8 mouse cellular contexts compared by ENCODE assay signal in the genomic region with DNA sequence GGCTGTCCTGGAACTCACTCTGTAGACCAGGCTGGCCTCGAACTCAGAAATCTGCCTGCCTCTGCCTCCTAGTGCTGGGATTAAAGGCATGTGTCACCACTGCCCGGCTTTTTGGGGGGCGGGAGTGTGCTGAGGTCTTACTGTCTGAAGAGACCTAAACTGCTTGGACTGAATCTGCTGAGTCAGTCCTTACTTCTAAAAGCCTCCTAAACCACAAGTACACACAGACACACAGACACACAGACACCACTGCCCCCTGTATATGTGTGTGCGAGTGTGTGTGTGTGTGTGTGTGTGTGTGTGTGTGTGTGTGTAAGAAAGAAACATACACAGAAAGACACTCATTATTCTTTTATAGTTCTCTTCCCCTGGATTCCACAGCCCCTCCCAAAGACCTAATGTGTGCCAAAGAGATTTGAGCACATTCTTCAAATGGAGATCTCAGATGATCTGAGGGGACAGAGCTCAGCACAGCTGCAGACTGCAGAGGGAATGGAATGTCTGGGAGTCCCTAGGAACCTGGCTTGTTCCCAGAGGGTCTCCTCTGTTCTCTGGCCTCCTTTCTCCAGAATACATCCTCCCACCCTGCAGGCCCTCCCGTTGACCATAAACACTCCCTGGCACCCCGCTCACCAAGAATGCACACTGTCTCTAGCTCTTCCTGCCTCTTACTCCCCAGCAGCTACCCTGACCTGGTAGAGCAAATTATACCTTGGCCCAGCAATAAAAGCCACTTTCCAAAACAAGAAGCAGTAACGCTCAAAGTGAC. TPM values are rescaled to one million over a fixed set of nuclear protein-coding genes. Genes with fewer than 3 reads are reported as not detected.
DNase-seq lines count a peak whose midpoint lies in the region; ATAC-seq and TF ChIP-seq lines count a peak whose summit lies in the region.
"Had no signal": no experiment of that assay in that cellular context is flagged by ENCODE, and none has a peak within 500 bp of the region (broad histone marks: within the 10 kb centered on the region; RNA-seq: fewer than 3 reads in every experiment).

No protein-coding gene starts in this region.

- H3K36me3 ChIP-seq in lung, embryonic 16.5 days (ENCODE audit: control insufficient read depth, insufficient read depth, low read length): no peaks in the 10 kb centered on the region
- 0 out of 2 replicates have a peak, but pooled peaks cover 3% of the 10 kb centered on the region for H3K36me3 ChIP-seq in forebrain, embryonic 13.5 days (ENCODE audit: poor library complexity, severe bottlenecking)
- H3K36me3 ChIP-seq in limb, embryonic 12.5 days: no peaks in the 10 kb centered on the region
- H3K36me3 ChIP-seq in stomach, embryonic 15.5 days: no peaks in the 10 kb centered on the region
- no peaks in the 10 kb centered on the region for H3K36me3 ChIP-seq in thymus, adult 2 months (ENCODE audit: control insufficient read depth, insufficient read depth, low read length)

- 50% methylated on average over 7 of the region's 7 CpGs for WGBS in lung, embryonic 16.5 days
- WGBS in forebrain, embryonic 13.5 days: 63% methylated on average over 7 of the region's 7 CpGs
- 50% methylated on average over 7 of the region's 7 CpGs for WGBS in limb, embryonic 12.5 days
- WGBS in stomach, embryonic 15.5 days: 47% methylated on average over 7 of the region's 7 CpGs
- WGBS in thymus, adult 2 months: 75% methylated on average over 7 of the region's 7 CpGs

- H3K9me3 ChIP-seq in lung, embryonic 16.5 days (ENCODE audit: control insufficient read depth, low read length): no peaks in the 10 kb centered on the region
- no peaks in the 10 kb centered on the region for H3K9me3 ChIP-seq in forebrain, embryonic 13.5 days (replicated peaks)
- H3K9me3 ChIP-seq in limb, embryonic 12.5 days: no peaks in the 10 kb centered on the region
- H3K9me3 ChIP-seq in stomach, embryonic 15.5 days: no peaks in the 10 kb centered on the region

- DNase-seq in lung, postnatal 4 days: no peak
- no peak for DNase-seq in left cerebral cortex, postnatal 36 days (ENCODE audit: low spot score in 2 of 2)
- DNase-seq in thymus, adult 2 months: no peak

- peak overlapping the region; percentile 66 for H3K4me2 ChIP-seq in lung, embryonic 16.5 days (ENCODE audit: low read depth, low read length)
- peak overlapping the region; percentile 67 for H3K4me2 ChIP-seq in forebrain, embryonic 13.5 days
- H3K4me2 ChIP-seq in limb, embryonic 12.5 days: peak overlapping the region; percentile 72
- peak overlapping the region; percentile 71 for H3K4me2 ChIP-seq in stomach, embryonic 15.5 days

- peak; percentile 48 for ATAC-seq in lung, embryonic 16.5 days (ENCODE audit: low read depth)
- no peak for ATAC-seq in forebrain, embryonic 13.5 days
- no peak for ATAC-seq in limb, embryonic 12.5 days (ENCODE audit: insufficient number of reproducible peaks, insufficient read depth, low FRiP score, low TSS enrichment, low read depth)
- no peak; the same call in 1 of the 2 replicates for ATAC-seq in stomach, embryonic 15.5 days (ENCODE audit: insufficient read depth, low FRiP score, low read depth)

- no peak for TF ChIP-seq CTCF in thymus, adult 2 months (IDR thresholded peaks at IDR 0.05; ENCODE audit: borderline replicate concordance, control insufficient read depth, extremely low read depth, insufficient read depth, low read length, poor library complexity)

- no peaks in the 10 kb centered on the region; the same call in 1 of the 2 replicates for H3K27me3 ChIP-seq in lung, embryonic 16.5 days (ENCODE audit: control insufficient read depth, insufficient read depth, low read depth, low read length)
- no peaks in the 10 kb centered on the region for H3K27me3 ChIP-seq in forebrain, embryonic 13.5 days
- peaks cover 7% of the 10 kb centered on the region for H3K27me3 ChIP-seq in limb, embryonic 12.5 days
- H3K27me3 ChIP-seq in stomach, embryonic 15.5 days (replicated peaks): no peaks in the 10 kb centered on the region
- no peaks in the 10 kb centered on the region for H3K27me3 ChIP-seq in thymus, adult 2 months (ENCODE audit: control insufficient read depth, insufficient read depth, low read length)

- peak overlapping the region; percentile 43; the same call in 1 of the 2 replicates for H3K27ac ChIP-seq in lung, embryonic 16.5 days (ENCODE audit: low read length)
- H3K27ac ChIP-seq in forebrain, embryonic 13.5 days: peak overlapping the region; percentile 83
- H3K27ac ChIP-seq in limb, embryonic 12.5 days: 0 out of 2 replicates have a peak overlapping the region, but pooled peaks have one; percentile 56
- peak overlapping the region; percentile 74 for H3K27ac ChIP-seq in stomach, embryonic 15.5 days
- H3K27ac ChIP-seq in thymus, adult 2 months (ENCODE audit: control insufficient read depth, insufficient read depth, low read length): no peak overlapping the region
- H3K27ac ChIP-seq: macrophage had no signal

- H3K4me3 ChIP-seq in lung, embryonic 16.5 days (ENCODE audit: low read length): peak overlapping the region; percentile 36
- H3K4me3 ChIP-seq in forebrain, embryonic 13.5 days: peak overlapping the region; percentile 51; the same call in 1 of the 2 replicates
- peak overlapping the region; percentile 49 for H3K4me3 ChIP-seq in limb, embryonic 12.5 days (replicated peaks)
- H3K4me3 ChIP-seq in stomach, embryonic 15.5 days (replicated peaks): peak overlapping the region; percentile 50
- H3K4me3 ChIP-seq in thymus, adult 2 months (ENCODE audit: control insufficient read depth, insufficient read depth, low read length): no peak overlapping the region

- peaks cover 17% of the 10 kb centered on the region for H3K4me1 ChIP-seq in lung, embryonic 16.5 days (replicated peaks; ENCODE audit: control insufficient read depth, insufficient read depth, low read length)
- peaks cover 29% of the 10 kb centered on the region for H3K4me1 ChIP-seq in forebrain, embryonic 13.5 days
- peaks cover 32% of the 10 kb centered on the region for H3K4me1 ChIP-seq in limb, embryonic 12.5 days (replicated peaks)
- H3K4me1 ChIP-seq in stomach, embryonic 15.5 days: peaks cover 28% of the 10 kb centered on the region
- peaks cover 16% of the 10 kb centered on the region for H3K4me1 ChIP-seq in thymus, adult 2 months (replicated peaks; ENCODE audit: control insufficient read depth, insufficient read depth, low read length)

- peak overlapping the region; percentile 43 for H3K9ac ChIP-seq in lung, embryonic 16.5 days (ENCODE audit: low read length)
- H3K9ac ChIP-seq in forebrain, embryonic 13.5 days: peak overlapping the region; percentile 79
- peak overlapping the region; percentile 61; the same call in 1 of the 2 replicates for H3K9ac ChIP-seq in limb, embryonic 12.5 days (replicated peaks)
- no peak overlapping the region for H3K9ac ChIP-seq in stomach, embryonic 15.5 days

- no peak for TF ChIP-seq POLR2A in thymus, adult 2 months (IDR thresholded peaks at IDR 0.05; ENCODE audit: control insufficient read depth, extremely low read depth, insufficient read depth, low read length, poor library complexity)

- intact Hi-C loops in left cerebral cortex, postnatal 36 days (cut with DNase I): no loop called here

RNA-seq across cellular contexts. Expression of gene Csdc2, which starts 0.5 kb away (rescaled TPM):
- polyA plus RNA-seq in lung, embryonic 16.5 days (2015; fragmentation: Nextera tagmentation; extraction: Ambion mirVana): 10.0 and 10.7 TPM in 2 replicates
- polyA plus RNA-seq in forebrain, embryonic 13.5 days (2015; fragmentation: Nextera tagmentation; extraction: Ambion mirVana): 60.6 and 74.9 TPM in 2 replicates
- polyA plus RNA-seq in limb, embryonic 12.5 days (2016; fragmentation: Nextera tagmentation; extraction: Ambion mirVana): 7.9 and 9.6 TPM in 2 replicates
- 15.7 and 16.7 TPM in 2 replicates for polyA plus RNA-seq in stomach, embryonic 15.5 days (2015; fragmentation: Nextera tagmentation; extraction: Ambion mirVana)
- total RNA-seq in left cerebral cortex, postnatal 36 days (2021): 10 to 100 TPM; 83.6 to 86.1 TPM
- polyA plus RNA-seq in thymus, adult 2 months (2012; rRNA removed): 1.9 and 6.8 TPM in 2 replicates

RNA-seq across cellular contexts. Expression of gene Polr3h, which starts 10.0 kb away (rescaled TPM):
- 64.5 and 65.1 TPM in 2 replicates for polyA plus RNA-seq in lung, embryonic 16.5 days (2015; fragmentation: Nextera tagmentation; extraction: Ambion mirVana)
- polyA plus RNA-seq in forebrain, embryonic 13.5 days (2015; fragmentation: Nextera tagmentation; extraction: Ambion mirVana): 85.7 and 86.0 TPM in 2 replicates
- polyA plus RNA-seq in limb, embryonic 12.5 days (2016; fragmentation: Nextera tagmentation; extraction: Ambion mirVana): 60.1 and 62.4 TPM in 2 replicates
- polyA plus RNA-seq in stomach, embryonic 15.5 days (2015; fragmentation: Nextera tagmentation; extraction: Ambion mirVana): 58.1 and 65.4 TPM in 2 replicates
- 10 to 100 TPM; 46.7 to 58.5 TPM for total RNA-seq in left cerebral cortex, postnatal 36 days (2021)
- polyA plus RNA-seq in thymus, adult 2 months (2012; rRNA removed): 16.7 and 17.5 TPM in 2 replicates

RNA-seq across cellular contexts. Expression of gene Pmm1, which starts 24.7 kb away (rescaled TPM):
- 37.7 and 41.7 TPM in 2 replicates for polyA plus RNA-seq in lung, embryonic 16.5 days (2015; fragmentation: Nextera tagmentation; extraction: Ambion mirVana)
- polyA plus RNA-seq in forebrain, embryonic 13.5 days (2015; fragmentation: Nextera tagmentation; extraction: Ambion mirVana): 62.2 and 62.5 TPM in 2 replicates
- 16.7 and 17.1 TPM in 2 replicates for polyA plus RNA-seq in limb, embryonic 12.5 days (2016; fragmentation: Nextera tagmentation; extraction: Ambion mirVana)
- polyA plus RNA-seq in stomach, embryonic 15.5 days (2015; fragmentation: Nextera tagmentation; extraction: Ambion mirVana): 27.5 and 28.9 TPM in 2 replicates
- total RNA-seq in left cerebral cortex, postnatal 36 days (2021): 100 to 1,000 TPM; 197 to 221 TPM
- 64.1 and 68.7 TPM in 2 replicates for polyA plus RNA-seq in thymus, adult 2 months (2012; rRNA removed)

RNA-seq across cellular contexts. Expression of gene 1700029P11Rik, which starts 44.3 kb away (rescaled TPM):
- not detected in 2 replicates for polyA plus RNA-seq in lung, embryonic 16.5 days (2015; fragmentation: Nextera tagmentation; extraction: Ambion mirVana)
- polyA plus RNA-seq in forebrain, embryonic 13.5 days (2015; fragmentation: Nextera tagmentation; extraction: Ambion mirVana): not detected in 2 replicates
- polyA plus RNA-seq in limb, embryonic 12.5 days (2016; fragmentation: Nextera tagmentation; extraction: Ambion mirVana): not detected in 2 replicates
- polyA plus RNA-seq in stomach, embryonic 15.5 days (2015; fragmentation: Nextera tagmentation; extraction: Ambion mirVana): not detected in 2 replicates
- not detected for total RNA-seq in left cerebral cortex, postnatal 36 days (2021)
- polyA plus RNA-seq in thymus, adult 2 months (2012; rRNA removed): not detected in 2 replicates
- polyA plus RNA-seq: macrophage had no signal

RNA-seq across cellular contexts. Expression of gene Xrcc6, which starts 51.6 kb away (rescaled TPM):
- 72.0 and 77.0 TPM in 2 replicates for polyA plus RNA-seq in lung, embryonic 16.5 days (2015; fragmentation: Nextera tagmentation; extraction: Ambion mirVana)
- polyA plus RNA-seq in forebrain, embryonic 13.5 days (2015; fragmentation: Nextera tagmentation; extraction: Ambion mirVana): 59.9 and 65.3 TPM in 2 replicates
- 91.2 and 91.6 TPM in 2 replicates for polyA plus RNA-seq in limb, embryonic 12.5 days (2016; fragmentation: Nextera tagmentation; extraction: Ambion mirVana)
- 76.6 and 83.2 TPM in 2 replicates for polyA plus RNA-seq in stomach, embryonic 15.5 days (2015; fragmentation: Nextera tagmentation; extraction: Ambion mirVana)
- 10 to 100 TPM; 19.1 to 33.7 TPM for total RNA-seq in left cerebral cortex, postnatal 36 days (2021)
- polyA plus RNA-seq in thymus, adult 2 months (2012; rRNA removed): 183 and 225 TPM in 2 replicates
